Mouse (Mus musculus): Measurements from ENCODE around the gene Def6.
A peak's percentile ranks its signal among the peaks of the same experiment; 100 is the strongest.

The Def6 gene

GRCm38 (mm10) chr17:28207591-28208313 lies at the start of gene Def6:
Gene Def6 (plus strand): TSS chr17:28207778.
- DNase-seq (ENCODE audit: low read depth, low spot score) = no peak

- DNase-seq (ENCODE audit: low read depth, low spot score) = no peak
These were observed 47.2 kb upstream of the Def6 start for GRCm38 (mm10) chr17:28160361-28160760.

GRCm38 (mm10) chr17:28161310-28161881 lies 46.2 kb upstream of the Def6 start:
- no peak for DNase-seq (ENCODE audit: low read depth, low spot score)

- DNase-seq (ENCODE audit: low read depth, low spot score) = peak; percentile 68
These were observed 43.9 kb upstream of the Def6 start for GRCm38 (mm10) chr17:28163666-28164065.

GRCm38 (mm10) chr17:28170460-28171305 lies 36.9 kb upstream of the Def6 start:
- no peak for DNase-seq (ENCODE audit: low read depth, low spot score)

GRCm38 (mm10) chr17:28172690-28173089 lies 34.9 kb upstream of the Def6 start:
- DNase-seq (ENCODE audit: low read depth, low spot score) = no peak

- peak; percentile 90 for DNase-seq (ENCODE audit: low read depth, low spot score)
These were observed 30.6 kb upstream of the Def6 start, which contains the start of gene Zfp523 for GRCm38 (mm10) chr17:28176775-28177539. Gene Zfp523 (plus strand): TSS chr17:28177129.

- no peak for DNase-seq (ENCODE audit: low read depth, low spot score)
These were observed 30.0 kb upstream of the Def6 start for GRCm38 (mm10) chr17:28177540-28178046.

GRCm38 (mm10) chr17:28180331-28180730 lies 27.2 kb upstream of the Def6 start:
- DNase-seq (ENCODE audit: low read depth, low spot score) = no peak

- DNase-seq (ENCODE audit: low read depth, low spot score) = no peak
These were observed 26.6 kb upstream of the Def6 start for GRCm38 (mm10) chr17:28180783-28181544.

GRCm38 (mm10) chr17:28184971-28185638 lies 22.5 kb upstream of the Def6 start:
- no peak for DNase-seq (ENCODE audit: low read depth, low spot score)

GRCm38 (mm10) chr17:28188313-28188712 lies 19.3 kb upstream of the Def6 start:
- DNase-seq (ENCODE audit: low read depth, low spot score) = no peak

- no peak for DNase-seq (ENCODE audit: low read depth, low spot score)
These were observed 14.8 kb upstream of the Def6 start for GRCm38 (mm10) chr17:28192754-28193153.

GRCm38 (mm10) chr17:28193559-28193958 lies 14.0 kb upstream of the Def6 start:
- no peak for DNase-seq (ENCODE audit: low read depth, low spot score)

GRCm38 (mm10) chr17:28195033-28195432 lies 12.5 kb upstream of the Def6 start:
- no peak for DNase-seq (ENCODE audit: low read depth, low spot score)

- no peak for DNase-seq (ENCODE audit: low read depth, low spot score)
These were observed 9.9 kb upstream of the Def6 start for GRCm38 (mm10) chr17:28197646-28198045.

- no peak for DNase-seq (ENCODE audit: low read depth, low spot score)
These were observed 5.6 kb upstream of the Def6 start for GRCm38 (mm10) chr17:28201982-28202381.

- peak; percentile 67 for DNase-seq (ENCODE audit: low read depth, low spot score)
These were observed 3.4 kb upstream of the Def6 start for GRCm38 (mm10) chr17:28204052-28204720.

- DNase-seq (ENCODE audit: low read depth, low spot score) = no peak
These were observed 2.1 kb upstream of the Def6 start for GRCm38 (mm10) chr17:28205443-28205842.

GRCm38 (mm10) chr17:28207092-28207491 lies 486 bp upstream of the Def6 start:
- no peak for DNase-seq (ENCODE audit: low read depth, low spot score)
